Mouse (Mus musculus) effector memory CD4-positive, alpha-beta T cell, adult 7 months (primary cell): ENCODE measurements around the gene Cdkn2d. TPM values are rescaled to one million over a fixed set of nuclear protein-coding genes. Genes with fewer than 3 reads are reported as not detected.

ENCODE experiments used
- polyA plus RNA-seq: library from polyadenylated mRNA; unstranded; fragments of 100-300 nt; shearing (Covaris generic); gene quantifications from one replicate; pipeline ENCODE4 v1.2.1, GENCODE M21; 2017

Gene Cdkn2d
- 70.0 TPM for polyA plus RNA-seq

DNA sequence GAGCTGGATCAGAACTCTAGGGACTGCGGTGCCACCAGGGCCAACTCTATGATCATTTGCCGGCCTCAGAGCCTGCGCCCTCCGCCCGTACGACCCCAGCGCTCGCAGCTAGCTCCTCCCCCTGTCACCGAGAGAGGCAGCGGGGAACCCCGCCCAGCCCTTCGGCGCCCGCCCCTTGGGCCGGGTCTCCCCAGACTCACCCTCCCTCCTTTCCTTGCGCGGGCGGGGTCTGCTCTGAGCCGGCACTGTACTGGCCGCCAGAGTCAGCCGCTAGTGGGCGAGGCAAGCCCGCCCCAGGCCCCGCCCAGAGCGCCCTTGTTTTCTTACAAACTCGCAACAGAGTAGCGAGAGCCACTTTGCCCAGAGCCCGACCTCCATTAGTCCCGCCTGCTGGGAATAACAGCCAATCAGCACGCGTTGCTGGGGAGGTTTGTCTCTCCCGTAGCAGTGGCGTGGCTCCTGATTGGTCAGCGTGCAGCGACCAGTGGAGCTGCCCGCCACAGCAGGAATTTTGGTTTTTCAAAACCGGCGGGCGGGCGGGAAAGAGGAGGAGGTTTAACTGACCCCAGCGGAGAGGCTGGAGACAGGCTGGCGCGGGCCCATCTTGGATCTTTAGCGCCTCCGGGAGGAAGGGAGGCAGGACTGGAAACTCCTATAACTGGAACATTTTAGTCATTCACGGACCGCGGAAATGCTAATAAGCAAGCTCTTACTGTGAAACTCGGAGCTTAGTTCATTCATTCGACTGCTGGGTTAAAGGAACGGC, at the start of gene Cdkn2d:
Cdkn2d (minus strand) TSS at position 386 of the 766 bp plus-strand sequence.

DNA sequence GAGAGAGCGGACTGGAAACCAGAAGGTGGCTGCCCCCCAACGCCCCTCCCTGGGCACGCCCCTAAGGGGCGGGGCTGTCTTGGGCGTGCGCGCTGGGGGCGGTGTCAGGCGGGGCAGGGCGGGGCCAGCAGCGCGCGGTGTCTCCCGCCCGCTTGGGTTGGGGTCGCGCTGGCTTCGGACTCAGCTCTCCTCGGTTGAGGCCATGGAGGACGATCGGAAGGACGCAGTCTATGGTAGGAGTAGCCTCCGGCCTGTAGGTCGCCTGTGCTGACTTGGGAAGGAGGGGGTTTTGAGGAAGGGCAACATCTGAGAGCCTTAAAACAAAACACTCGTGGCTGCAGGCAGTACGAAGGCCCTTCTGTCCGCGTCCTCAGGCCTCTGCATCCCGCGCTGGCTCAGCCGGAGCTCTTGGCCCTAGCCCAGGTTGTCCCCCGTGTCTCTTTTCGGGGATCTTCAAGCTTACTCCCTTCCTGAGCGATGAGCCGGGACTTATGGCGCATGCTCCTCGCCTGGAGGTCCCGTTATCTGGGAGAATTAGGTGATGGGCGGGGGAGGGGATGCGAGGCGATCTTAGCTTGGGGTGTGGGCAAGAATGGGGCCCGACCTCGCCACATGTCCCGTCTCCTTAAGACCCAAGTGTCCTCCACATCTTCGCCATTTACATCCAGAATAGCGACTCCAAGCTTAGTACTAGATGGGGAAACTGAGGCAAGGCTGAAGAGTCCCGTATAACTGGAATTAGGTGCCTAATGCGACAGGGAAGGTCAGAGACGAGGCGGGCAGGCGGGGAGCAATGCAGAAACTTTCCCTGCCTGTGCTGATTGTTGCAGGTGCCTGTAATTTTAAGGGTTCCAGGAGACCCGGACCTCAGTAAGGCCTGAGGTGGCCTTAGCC, 29.7 kb upstream of the Cdkn2d start, which contains the start of gene Slc44a2:
Slc44a2 (plus strand) TSS at position 80 of the 894 bp plus-strand sequence.

DNA sequence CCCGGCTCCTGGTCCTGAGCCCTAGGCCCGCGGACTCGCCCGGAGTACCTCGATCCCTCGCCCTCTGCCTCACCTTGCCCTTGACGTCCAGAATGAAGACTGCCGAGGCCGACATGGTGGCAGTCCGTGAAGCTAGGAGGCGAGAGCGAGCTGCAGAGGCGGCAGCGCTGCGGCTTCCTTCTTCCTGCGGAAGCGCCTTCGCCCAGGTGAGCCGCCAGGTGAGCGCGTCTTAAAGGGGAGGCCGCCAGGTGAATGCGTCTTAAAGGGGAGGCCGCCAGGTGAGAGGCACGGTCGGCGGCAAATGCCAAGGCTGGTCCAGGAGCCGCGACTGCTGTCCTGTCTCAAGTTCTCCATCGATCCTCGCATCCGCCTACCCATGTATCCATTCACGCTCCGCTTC, 20.9 kb upstream of the Cdkn2d start, which contains the start of gene Ap1m2:
Ap1m2 (minus strand) TSS at position 204 of the 400 bp plus-strand sequence.

DNA sequence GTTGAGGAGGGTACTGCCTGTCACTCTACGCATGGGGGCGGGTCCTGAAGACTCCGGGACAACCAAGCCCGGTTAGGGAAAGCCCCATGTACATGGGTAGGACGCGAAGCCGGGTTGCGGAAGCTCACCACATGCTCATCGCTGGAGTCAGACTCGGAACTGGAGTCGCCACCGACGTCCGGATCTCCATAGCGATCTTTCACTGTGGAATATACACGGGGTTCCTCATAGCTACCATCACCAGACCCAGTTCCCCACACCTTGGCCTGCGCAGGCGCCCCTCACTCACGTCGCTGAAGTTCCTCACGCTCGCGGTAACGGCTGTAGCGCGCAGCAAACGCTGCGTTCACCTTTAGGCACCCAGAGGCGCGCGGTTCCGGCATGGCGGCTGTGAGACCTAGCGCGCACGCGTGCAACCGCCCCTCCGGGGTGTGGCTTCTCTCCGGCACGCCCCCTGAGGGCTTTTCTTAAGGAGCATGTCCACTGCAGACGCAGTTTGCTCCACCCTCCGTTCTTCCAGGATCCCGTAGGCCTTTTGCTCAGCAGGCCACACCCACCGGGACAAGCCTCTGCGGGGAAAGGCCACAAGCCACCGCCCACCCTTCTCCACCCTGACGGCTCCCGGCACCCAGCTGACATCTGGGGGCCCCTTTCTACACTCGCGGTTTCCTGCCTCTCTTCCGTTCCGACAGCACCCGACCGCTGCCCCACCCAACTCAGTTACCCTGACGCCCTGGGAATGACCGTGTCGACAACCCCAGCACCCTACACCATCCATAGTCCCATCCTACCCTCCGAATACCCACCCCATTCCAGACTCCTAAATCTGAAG, 3.4 kb downstream of the Cdkn2d start, which contains the start of gene Kri1:
Kri1 (minus strand) TSS at position 399 of the 832 bp plus-strand sequence.

DNA sequence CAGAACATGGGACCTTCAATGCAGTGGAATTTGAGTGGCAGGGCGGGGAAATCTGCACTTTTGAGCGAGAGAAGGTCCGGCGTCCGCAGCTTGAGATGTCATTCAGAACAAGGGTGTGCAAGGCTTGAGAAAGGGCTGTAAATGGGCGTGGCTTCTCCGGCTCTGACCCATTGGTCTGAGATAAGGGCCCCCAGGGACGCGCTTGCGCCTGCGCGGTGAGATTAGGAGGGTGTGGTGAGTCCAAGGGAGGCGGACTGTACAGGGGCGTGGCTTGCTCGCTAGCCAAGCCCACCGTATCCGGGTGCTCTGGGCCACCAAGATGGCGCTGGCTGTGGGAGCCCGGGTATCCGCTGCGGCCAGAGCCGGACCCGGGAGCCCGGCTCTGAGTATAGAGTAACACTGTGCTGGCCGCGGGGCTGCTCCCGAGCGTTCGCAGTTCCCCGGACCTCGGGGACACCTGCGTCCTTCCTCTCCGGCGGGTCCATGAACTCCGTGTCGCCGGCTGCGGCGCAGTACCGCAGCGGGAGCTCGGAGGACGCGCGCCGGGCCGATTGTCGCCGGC, 26.1 kb downstream of the Cdkn2d start, which contains the start of gene Atg4d:
Atg4d (plus strand) TSS at position 294 of the 562 bp plus-strand sequence.

DNA sequence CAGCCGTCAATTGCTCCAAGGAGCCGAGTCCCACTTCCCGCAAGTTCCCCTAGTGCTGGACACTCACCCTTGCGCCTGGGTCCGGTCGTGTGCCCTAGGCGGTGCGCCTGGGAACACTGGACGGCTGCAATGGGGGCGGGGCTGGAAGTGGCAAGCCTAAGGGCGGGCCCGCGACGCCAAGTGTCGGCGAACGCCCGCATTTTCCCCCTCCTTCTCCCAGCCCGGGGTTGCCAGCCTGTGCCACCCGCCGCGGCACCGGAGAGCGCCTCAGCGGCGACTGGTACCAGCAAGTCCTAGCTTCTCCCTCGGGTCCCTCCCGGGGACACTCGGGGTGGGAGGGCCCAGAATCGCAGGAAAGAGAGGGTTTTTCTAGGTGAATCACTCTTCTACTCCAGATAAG, 42.9 kb downstream of the Cdkn2d start, which contains the start of gene S1pr5:
S1pr5 (minus strand) TSS at position 118 of the 400 bp plus-strand sequence.

DNA sequence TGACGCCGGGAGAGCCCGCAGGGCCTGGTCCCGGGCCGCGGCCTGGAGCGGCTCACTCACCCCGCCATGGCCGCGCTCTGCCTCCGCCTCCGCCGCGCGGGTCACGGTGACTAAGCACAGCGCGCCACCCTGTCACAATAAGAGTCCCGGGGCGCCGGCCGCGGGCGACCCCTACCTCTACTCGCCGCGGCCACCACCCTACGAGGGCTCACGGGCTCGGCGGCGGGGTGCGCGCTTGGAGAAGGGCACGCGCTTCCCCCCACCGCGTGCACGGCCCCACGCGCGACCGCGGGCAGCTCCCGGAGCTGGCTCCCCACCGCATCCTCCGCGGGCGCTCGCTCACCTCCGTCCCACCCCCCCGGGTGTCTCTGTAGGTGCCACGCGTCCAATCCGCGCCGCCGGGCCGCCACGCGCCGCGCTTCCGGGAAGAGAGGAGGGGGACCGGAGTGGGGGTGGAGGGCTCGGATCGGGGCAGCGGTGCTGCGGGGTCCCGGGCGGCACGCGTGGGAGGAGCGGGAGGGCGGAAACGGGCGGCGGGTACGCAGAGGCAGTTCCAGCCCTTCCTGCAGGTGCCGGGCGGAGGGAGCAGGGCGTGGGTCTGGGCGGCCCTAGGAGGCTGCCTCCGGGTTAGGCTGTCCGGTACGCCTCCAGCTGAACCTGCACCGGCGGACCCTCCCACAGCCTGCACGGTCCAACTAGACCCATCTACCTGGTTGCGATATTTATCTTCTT, 52.3 kb downstream of the Cdkn2d start, which contains the start of gene Keap1:
Keap1 (minus strand) TSS at position 629 of the 732 bp plus-strand sequence.

Other genes starting within 250 kb of the Cdkn2d start
- 0.73 TPM for gene Zglp1, start 224.3 kb downstream of the Cdkn2d start, polyA plus RNA-seq
- not detected for gene Gm49373, start 218.3 kb downstream of the Cdkn2d start, polyA plus RNA-seq
- 47.1 TPM for gene Fdx1l, start 217.8 kb downstream of the Cdkn2d start, polyA plus RNA-seq
- 6.2 TPM for gene Gm38431, start 199.4 kb downstream of the Cdkn2d start, polyA plus RNA-seq
- 53.3 TPM for gene Raver1, start 199.4 kb downstream of the Cdkn2d start, polyA plus RNA-seq
- gene Tyk2, start 160.2 kb downstream of the Cdkn2d start, polyA plus RNA-seq = 65.3 TPM
- gene Cdc37, start 141.4 kb downstream of the Cdkn2d start, polyA plus RNA-seq = 320 TPM
- gene Pde4a, start 125.7 kb downstream of the Cdkn2d start, polyA plus RNA-seq = 3.4 TPM
- gene Keap1, start 52.0 kb downstream of the Cdkn2d start, polyA plus RNA-seq = 22.5 TPM
- 2.5 TPM for gene S1pr5, start 43.0 kb downstream of the Cdkn2d start, polyA plus RNA-seq
- 83.2 TPM for gene Atg4d, start 26.1 kb downstream of the Cdkn2d start, polyA plus RNA-seq
- gene Kri1, start 3.4 kb downstream of the Cdkn2d start, polyA plus RNA-seq = 30.7 TPM
- gene Ap1m2, start 20.9 kb upstream of the Cdkn2d start, polyA plus RNA-seq = 2.1 TPM
- 261 TPM for gene Slc44a2, start 29.3 kb upstream of the Cdkn2d start, polyA plus RNA-seq
- gene Ilf3, start 76.5 kb upstream of the Cdkn2d start, polyA plus RNA-seq = 51.0 TPM
- gene Qtrt1, start 120.4 kb upstream of the Cdkn2d start, polyA plus RNA-seq = 54.3 TPM
- gene Dnm2, start 133.5 kb upstream of the Cdkn2d start, polyA plus RNA-seq = 261 TPM
- gene Tmed1, start 218.8 kb upstream of the Cdkn2d start, polyA plus RNA-seq = 7.8 TPM
- gene AB124611, start 234.8 kb upstream of the Cdkn2d start, polyA plus RNA-seq = 46.1 TPM